Mouse (Mus musculus): Measurements from ENCODE around the gene Dgka. TPM values are rescaled to one million over a fixed set of nuclear protein-coding genes. Genes with fewer than 3 reads are reported as not detected.
A peak's percentile ranks its signal among the peaks of the same experiment; 100 is the strongest.

Dgka gene
- polyA plus RNA-seq, 1 experiment = 24.5 TPM

DNA sequence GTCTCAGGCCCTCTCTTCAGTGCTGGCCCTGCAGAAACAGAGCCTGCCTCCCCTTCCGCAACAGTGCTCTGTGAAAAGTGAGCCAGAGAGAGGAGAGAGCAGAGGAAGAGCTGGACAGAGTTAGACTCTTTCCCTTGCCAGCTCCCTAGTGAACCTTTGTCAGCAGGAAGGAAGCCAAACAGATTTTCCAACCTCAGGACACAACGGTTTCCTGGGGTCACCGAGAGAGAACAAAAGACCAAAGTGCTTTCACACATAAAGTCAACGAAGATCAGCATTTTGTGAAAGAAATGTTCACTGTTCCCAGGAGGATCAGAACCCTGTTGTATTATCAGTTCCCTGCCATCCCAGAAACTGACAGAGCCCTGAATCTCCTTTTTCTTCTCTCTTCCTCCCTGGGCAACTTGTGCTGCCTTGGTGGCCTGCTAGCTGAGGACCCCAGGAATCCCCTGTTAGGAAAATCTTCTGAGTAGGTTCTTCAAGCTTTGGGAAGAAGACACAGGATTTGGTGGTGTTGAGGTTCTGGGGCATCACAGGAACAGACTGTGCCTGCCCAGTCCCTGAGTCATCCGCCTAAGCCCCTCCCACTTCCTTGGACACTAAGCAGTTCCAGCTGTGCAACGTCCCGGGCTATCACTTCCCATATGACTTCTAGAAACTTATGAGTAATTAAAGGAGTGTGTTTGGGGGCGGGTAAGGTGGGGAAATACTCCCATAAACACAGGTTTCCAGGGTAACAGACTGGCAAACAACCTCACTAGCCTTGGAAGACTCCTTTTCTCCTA, 34.5 kb upstream of the Dgka start:
- Histone ChIP-seq H3K27ac (ENCODE audit: insufficient read depth, low read depth, low read length) (peak overlapping the region; percentile 83), H3K4me1 (ENCODE audit: control insufficient read depth, insufficient read depth, low read length) (peaks cover 3% of the 10 kb centered on the region; the same call in 1 of the 2 replicates), H3K36me3 (ENCODE audit: control insufficient read depth, insufficient read depth, low read length) (no peaks in the 10 kb centered on the region), H3K4me3 (ENCODE audit: insufficient read depth, low read depth, low read length) (no peak overlapping the region), H3K27me3 (replicated peaks; ENCODE audit: control insufficient read depth, insufficient read depth, low read length) (no peaks in the 10 kb centered on the region)
- 17% methylated on average over 8 of the region's 8 CpGs for WGBS
- TF ChIP-seq POLR2A (IDR thresholded peaks at IDR 0.05; ENCODE audit: low read depth, low read length) = no peak
- no peak for TF ChIP-seq CTCF (conservative IDR thresholded peaks at IDR 0.05; ENCODE audit: insufficient read depth, insufficient read length, low read depth, low read length)
- DNase-seq = peak; percentile 88

GRCm38 (mm10) chr10:128778441-128778840, 33.8 kb upstream of the Dgka start:
- Histone ChIP-seq H3K4me3 (ENCODE audit: insufficient read depth, low read depth, low read length) (no peak overlapping the region), H3K27me3 (replicated peaks; ENCODE audit: control insufficient read depth, insufficient read depth, low read length) (no peaks in the 10 kb centered on the region), H3K27ac (ENCODE audit: insufficient read depth, low read depth, low read length) (peak overlapping the region; percentile 83), H3K4me1 (ENCODE audit: control insufficient read depth, insufficient read depth, low read length) (peaks cover 3% of the 10 kb centered on the region; the same call in 1 of the 2 replicates), H3K36me3 (ENCODE audit: control insufficient read depth, insufficient read depth, low read length) (no peaks in the 10 kb centered on the region)
- no peak for DNase-seq
- WGBS = 90% methylated on average over 2 of the region's 2 CpGs
- TF ChIP-seq POLR2A (IDR thresholded peaks at IDR 0.05; ENCODE audit: low read depth, low read length) (no peak), CTCF (conservative IDR thresholded peaks at IDR 0.05; ENCODE audit: insufficient read depth, insufficient read length, low read depth, low read length) (no peak)

GRCm38 (mm10) chr10:128773685-128774084, 29.0 kb upstream of the Dgka start:
- Histone ChIP-seq H3K4me1 (ENCODE audit: control insufficient read depth, insufficient read depth, low read length) (peaks cover 3% of the 10 kb centered on the region; the same call in 1 of the 2 replicates), H3K4me3 (ENCODE audit: insufficient read depth, low read depth, low read length) (no peak overlapping the region), H3K36me3 (ENCODE audit: control insufficient read depth, insufficient read depth, low read length) (no peaks in the 10 kb centered on the region), H3K27ac (ENCODE audit: insufficient read depth, low read depth, low read length) (no peak overlapping the region), H3K27me3 (replicated peaks; ENCODE audit: control insufficient read depth, insufficient read depth, low read length) (no peaks in the 10 kb centered on the region)
- DNase-seq = no peak
- 19% methylated on average over 5 of the region's 5 CpGs for WGBS
- TF ChIP-seq CTCF (conservative IDR thresholded peaks at IDR 0.05; ENCODE audit: insufficient read depth, insufficient read length, low read depth, low read length) = peak; percentile 39
- TF ChIP-seq POLR2A (IDR thresholded peaks at IDR 0.05; ENCODE audit: low read depth, low read length) = no peak

DNA sequence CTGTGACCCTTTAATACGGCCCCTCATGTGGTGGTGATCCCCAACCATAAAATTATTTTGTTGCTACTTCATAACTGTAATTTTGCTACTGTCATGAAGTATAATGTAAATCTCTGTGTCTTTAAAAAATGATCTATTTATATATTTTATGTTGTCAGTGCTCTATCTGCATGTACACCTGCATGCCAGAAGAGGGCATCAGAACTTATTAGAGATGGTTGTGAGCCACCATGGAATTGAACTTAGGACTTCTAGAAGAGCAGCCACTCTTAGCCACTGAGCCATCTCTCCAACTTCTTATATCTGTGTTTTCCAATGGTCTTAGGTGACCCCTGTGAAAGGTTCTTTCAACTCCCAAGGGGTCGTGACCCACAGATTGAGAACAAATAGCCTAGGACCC, 28.2 kb upstream of the Dgka start:
- TF ChIP-seq CTCF (conservative IDR thresholded peaks at IDR 0.05; ENCODE audit: insufficient read depth, insufficient read length, low read depth, low read length) (peak; percentile 7; the same call in 1 of the 2 replicates), POLR2A (IDR thresholded peaks at IDR 0.05; ENCODE audit: low read depth, low read length) (no peak)
- Histone ChIP-seq H3K36me3 (ENCODE audit: control insufficient read depth, insufficient read depth, low read length) (no peaks in the 10 kb centered on the region), H3K4me3 (ENCODE audit: insufficient read depth, low read depth, low read length) (no peak overlapping the region), H3K27ac (ENCODE audit: insufficient read depth, low read depth, low read length) (no peak overlapping the region), H3K27me3 (replicated peaks; ENCODE audit: control insufficient read depth, insufficient read depth, low read length) (no peaks in the 10 kb centered on the region), H3K4me1 (ENCODE audit: control insufficient read depth, insufficient read depth, low read length) (no peaks in the 10 kb centered on the region)
- WGBS = 86% methylated on average over 2 of the region's 2 CpGs
- peak; percentile 21 for DNase-seq

- DNase-seq = peak; percentile 86
- peaks cover 11% of the 10 kb centered on the region; the same call in 1 of the 2 replicates for H3K4me1 ChIP-seq (ENCODE audit: control insufficient read depth, insufficient read depth, low read length)
- WGBS = under 1% methylated on average over 37 of the region's 37 CpGs
- peak overlapping the region; percentile 92 for H3K27ac ChIP-seq (ENCODE audit: insufficient read depth, low read depth, low read length)
- TF ChIP-seq CTCF (conservative IDR thresholded peaks at IDR 0.05; ENCODE audit: insufficient read depth, insufficient read length, low read depth, low read length) (0 out of 2 replicates have a peak, but pooled peaks have one; percentile 4), POLR2A (IDR thresholded peaks at IDR 0.05; ENCODE audit: low read depth, low read length) (no peak)
- no peaks in the 10 kb centered on the region for H3K27me3 ChIP-seq (replicated peaks; ENCODE audit: control insufficient read depth, insufficient read depth, low read length)
- H3K36me3 ChIP-seq (ENCODE audit: control insufficient read depth, insufficient read depth, low read length) = no peaks in the 10 kb centered on the region
- peak overlapping the region; percentile 79 for H3K4me3 ChIP-seq (ENCODE audit: insufficient read depth, low read depth, low read length)
Measured at GRCm38 (mm10) chr10:128748252-128748864, 3.7 kb upstream of the Dgka start.

- Histone ChIP-seq H3K36me3 (ENCODE audit: control insufficient read depth, insufficient read depth, low read length) (no peaks in the 10 kb centered on the region), H3K27me3 (replicated peaks; ENCODE audit: control insufficient read depth, insufficient read depth, low read length) (no peaks in the 10 kb centered on the region), H3K4me1 (ENCODE audit: control insufficient read depth, insufficient read depth, low read length) (peaks cover 11% of the 10 kb centered on the region; the same call in 1 of the 2 replicates), H3K27ac (ENCODE audit: insufficient read depth, low read depth, low read length) (peak within 1 kb of the TSS; percentile 92), H3K4me3 (ENCODE audit: insufficient read depth, low read depth, low read length) (peak within 1 kb of the TSS; percentile 79)
- TF ChIP-seq CTCF (conservative IDR thresholded peaks at IDR 0.05; ENCODE audit: insufficient read depth, insufficient read length, low read depth, low read length) (no peak), POLR2A (IDR thresholded peaks at IDR 0.05; ENCODE audit: low read depth, low read length) (peak; percentile 14)
- under 1% methylated on average over 36 of the region's 36 CpGs for WGBS
- DNase-seq = peak; percentile 95
Measured at GRCm38 (mm10) chr10:128747646-128748251, 3.1 kb upstream of the Dgka start, which contains the start of gene Pym1. Gene Pym1 (plus strand): TSS chr10:128747889.
